In the genomic region with DNA sequence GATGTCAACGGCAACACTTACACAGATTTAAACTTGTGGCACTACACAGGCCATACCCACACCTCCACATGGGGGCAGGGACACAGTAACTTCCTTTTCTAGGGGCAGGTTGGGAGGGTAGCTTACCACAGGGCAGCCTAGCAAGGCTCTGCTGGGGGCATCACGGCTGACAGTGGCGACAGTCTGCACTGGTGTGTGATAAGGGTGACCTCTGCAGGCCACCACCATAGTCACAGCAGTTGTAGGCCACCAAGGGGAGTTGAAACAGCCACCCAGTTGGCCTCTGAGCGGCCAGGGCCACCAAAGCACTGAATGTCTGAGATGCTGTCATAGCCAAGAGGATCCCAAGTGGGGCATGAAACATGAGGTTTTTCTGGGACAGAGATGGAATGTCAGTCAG, we compare ENCODE assay signal across 9 mouse cellular contexts. TPM values are rescaled to one million over a fixed set of nuclear protein-coding genes. Genes with fewer than 3 reads are reported as not detected.
A peak's percentile ranks its signal among the peaks of the same experiment; 100 is the strongest.
DNase-seq lines count a peak whose midpoint lies in the region; ATAC-seq and TF ChIP-seq lines count a peak whose summit lies in the region.
"Had no signal": no experiment of that assay in that cellular context is flagged by ENCODE, and none has a peak within 500 bp of the region (broad histone marks: within the 10 kb centered on the region; RNA-seq: fewer than 3 reads in every experiment).

No protein-coding gene starts in this region.

- H3K79me3 ChIP-seq in C2C12 (ENCODE audit: low read depth): no peaks in the 10 kb centered on the region

- peak; percentile 62; the same call in 1 of the 2 replicates for ATAC-seq in frontal cortex, adult (ENCODE audit: low TSS enrichment)
- ATAC-seq in granulocyte monocyte progenitor cell, adult 5-6 weeks (replicated peaks; ENCODE audit: poor library complexity, severe bottlenecking): peak; percentile 91
- ATAC-seq in limb, embryonic 14.5 days (ENCODE audit: low FRiP score, low read depth): peak; percentile 41; the same call in 1 of the 2 replicates
- no peak for ATAC-seq in midbrain, postnatal 0 days (ENCODE audit: low FRiP score)

- TF ChIP-seq CTCF in C2C12 (IDR thresholded peaks at IDR 0.05; ENCODE audit: control insufficient read depth, insufficient read depth, insufficient read length): peak; percentile 92
- peak; percentile 65 for TF ChIP-seq CTCF in midbrain, postnatal 0 days (IDR thresholded peaks at IDR 0.05)

- no peaks in the 10 kb centered on the region for H3K36me3 ChIP-seq in C2C12 (ENCODE audit: control insufficient read depth, insufficient read depth)
- H3K36me3 ChIP-seq in limb, embryonic 14.5 days (ENCODE audit: control insufficient read depth, insufficient read depth, low read length): no peaks in the 10 kb centered on the region
- no peaks in the 10 kb centered on the region for H3K36me3 ChIP-seq in midbrain, postnatal 0 days (ENCODE audit: insufficient read depth, low read length)

- 13% methylated on average over 4 of the region's 4 CpGs for WGBS in limb, embryonic 14.5 days
- 24% methylated on average over 4 of the region's 4 CpGs for WGBS in midbrain, postnatal 0 days

- H3K79me2 ChIP-seq in C2C12 (ENCODE audit: control insufficient read depth, insufficient read depth): no peaks in the 10 kb centered on the region

- no peak overlapping the region for H3ac ChIP-seq in C2C12 (ENCODE audit: control insufficient read depth, insufficient read length, low read depth)

- peaks cover 11% of the 10 kb centered on the region for H3K27me3 ChIP-seq in C2C12 (ENCODE audit: control insufficient read depth, insufficient read depth, insufficient read length)
- no peaks in the 10 kb centered on the region for H3K27me3 ChIP-seq in limb, embryonic 14.5 days (ENCODE audit: control insufficient read depth, insufficient read depth, low read length)
- H3K27me3 ChIP-seq in midbrain, postnatal 0 days (ENCODE audit: insufficient read depth, low read length): no peaks in the 10 kb centered on the region

- no peak for DNase-seq in frontal cortex, postnatal 10 days (ENCODE audit: low spot score in 2 of 2)
- no peak for DNase-seq in limb, embryonic 14.5 days (ENCODE audit: low spot score)
- DNase-seq in midbrain, postnatal 0 days (ENCODE audit: low spot score): peak; percentile 47
- peak; percentile 75 to 81 for DNase-seq in thymus, postnatal 36 days

- H3K4me3 ChIP-seq in C2C12 (ENCODE audit: insufficient read depth, poor library complexity, severe bottlenecking): no peak overlapping the region
- H3K4me3 ChIP-seq in brown adipose tissue, adult 24 weeks (ENCODE audit: insufficient read depth, low read depth, low read length): no peak overlapping the region
- no peak overlapping the region for H3K4me3 ChIP-seq in limb, embryonic 14.5 days (replicated peaks; ENCODE audit: low read length)
- no peak overlapping the region for H3K4me3 ChIP-seq in midbrain, postnatal 0 days (ENCODE audit: low read depth, low read length)

- no peak for TF ChIP-seq POLR2A in limb, embryonic 14.5 days (IDR thresholded peaks at IDR 0.05; ENCODE audit: borderline replicate concordance, extremely low read depth, insufficient read depth, insufficient read length)

- no peaks in the 10 kb centered on the region for H3K9me3 ChIP-seq in limb, embryonic 14.5 days (ENCODE audit: control insufficient read depth, low read length)
- no peaks in the 10 kb centered on the region for H3K9me3 ChIP-seq in midbrain, postnatal 0 days (ENCODE audit: low read length)

- H3K27ac ChIP-seq in brown adipose tissue, adult 24 weeks (replicated peaks; ENCODE audit: low read depth, low read length): peak overlapping the region; percentile 33; the same call in 1 of the 2 replicates
- H3K27ac ChIP-seq in limb, embryonic 14.5 days (replicated peaks; ENCODE audit: low read depth, low read length): no peak overlapping the region
- no peak overlapping the region for H3K27ac ChIP-seq in midbrain, postnatal 0 days (ENCODE audit: low read depth, low read length)

- no peak overlapping the region for H3K4me2 ChIP-seq in limb, embryonic 14.5 days (replicated peaks; ENCODE audit: low read depth, low read length, severe bottlenecking)
- H3K4me2 ChIP-seq in midbrain, postnatal 0 days (ENCODE audit: low read depth, low read length, poor library complexity, severe bottlenecking): no peak overlapping the region

- 0 out of 2 replicates have a peak, but pooled peaks cover 3% of the 10 kb centered on the region for H3K4me1 ChIP-seq in brown adipose tissue, adult 24 weeks (ENCODE audit: control insufficient read depth, insufficient read depth, insufficient read length, low read length)
- no peaks in the 10 kb centered on the region for H3K4me1 ChIP-seq in limb, embryonic 14.5 days (ENCODE audit: control insufficient read depth, insufficient read depth, low read length)
- no peaks in the 10 kb centered on the region for H3K4me1 ChIP-seq in midbrain, postnatal 0 days (ENCODE audit: insufficient read depth, low read length)

- no peak overlapping the region for H3K9ac ChIP-seq in limb, embryonic 14.5 days (ENCODE audit: low read depth, low read length, severe bottlenecking)
- H3K9ac ChIP-seq in midbrain, postnatal 0 days (replicated peaks; ENCODE audit: low read length, poor library complexity, severe bottlenecking): no peak overlapping the region

TF ChIP-seq in C2C12, 6 proteins besides CTCF, POLR2A, EP300 and RAD21:
- no peak for TF ChIP-seq MAX (IDR thresholded peaks at IDR 0.05)
- TF ChIP-seq CEBPB (IDR thresholded peaks at IDR 0.05; ENCODE audit: low read depth): no peak
- no peak for TF ChIP-seq FOSL1 (IDR thresholded peaks at IDR 0.05; ENCODE audit: insufficient read depth, low read length, poor library complexity, severe bottlenecking)
- no peak for TF ChIP-seq MYOD1 (IDR thresholded peaks at IDR 0.05; ENCODE audit: control insufficient read depth, insufficient read length, low read depth)
- no peak for TF ChIP-seq MYOG (IDR thresholded peaks at IDR 0.05; ENCODE audit: control insufficient read depth, extremely low read depth, insufficient read length)
- TF ChIP-seq USF1 (IDR thresholded peaks at IDR 0.05; ENCODE audit: low read depth): no peak

RNA-seq across cellular contexts. Expression of a gene that starts 13.6 kb away (rescaled TPM):
- polyA plus RNA-seq in C2C12 (2012; fragmentation: generic; extraction: Trizol): 5.6 TPM
- 75.5 and 80.4 TPM in 2 replicates for polyA plus RNA-seq in brown adipose tissue, adult 24 weeks (2012; ENCODE audit: insufficient read depth, insufficient read length, missing spikeins)
- total RNA-seq in granulocyte monocyte progenitor cell, adult 5-6 weeks (2014; fragmentation: Nextera tagmentation): 22.7 and 32.6 TPM in 2 replicates
- 9.6 and 20.4 TPM in 2 replicates for total RNA-seq in granulocyte monocyte progenitor cell, adult 5-6 weeks (2017)
- polyA plus RNA-seq in limb, embryonic 14.5 days (2012; rRNA removed): 262 and 311 TPM in 2 replicates
- 104 and 108 TPM in 2 replicates for polyA plus RNA-seq in limb, embryonic 14.5 days (2014; fragmentation: Nextera tagmentation; extraction: Ambion mirVana)
- total RNA-seq in midbrain, postnatal 0 days (2014; rRNA removed): 69.9 and 83.0 TPM in 2 replicates
- 63.2 and 70.9 TPM in 2 replicates for polyA plus RNA-seq in midbrain, postnatal 0 days (2015; fragmentation: Nextera tagmentation; extraction: Ambion mirVana)

RNA-seq across cellular contexts. Expression of a gene that starts 20.2 kb away (rescaled TPM):
- polyA plus RNA-seq in C2C12 (2012; fragmentation: generic; extraction: Trizol): not detected
- polyA plus RNA-seq in brown adipose tissue, adult 24 weeks (2012; ENCODE audit: insufficient read depth, insufficient read length, missing spikeins): not detected in 2 replicates
- total RNA-seq in granulocyte monocyte progenitor cell, adult 5-6 weeks (2014; fragmentation: Nextera tagmentation): not detected in 2 replicates
- not detected in 2 replicates for total RNA-seq in granulocyte monocyte progenitor cell, adult 5-6 weeks (2017)
- not detected in 2 replicates for polyA plus RNA-seq in limb, embryonic 14.5 days (2012; rRNA removed)
- polyA plus RNA-seq in limb, embryonic 14.5 days (2014; fragmentation: Nextera tagmentation; extraction: Ambion mirVana): not detected in 2 replicates
- total RNA-seq in midbrain, postnatal 0 days (2014; rRNA removed): not detected in 2 replicates
- polyA plus RNA-seq in midbrain, postnatal 0 days (2015; fragmentation: Nextera tagmentation; extraction: Ambion mirVana): 0.25 TPM in 1 of 2 replicates, not detected in the other
- total RNA-seq: layer of hippocampus, postnatal 14 days had no signal

RNA-seq across cellular contexts. Expression of a gene that starts 38.0 kb away (rescaled TPM):
- 37.9 TPM for polyA plus RNA-seq in C2C12 (2012; fragmentation: generic; extraction: Trizol)
- polyA plus RNA-seq in brown adipose tissue, adult 24 weeks (2012; ENCODE audit: insufficient read depth, insufficient read length, missing spikeins): 2,029 and 2,407 TPM in 2 replicates
- 42.4 and 46.7 TPM in 2 replicates for total RNA-seq in granulocyte monocyte progenitor cell, adult 5-6 weeks (2014; fragmentation: Nextera tagmentation)
- total RNA-seq in granulocyte monocyte progenitor cell, adult 5-6 weeks (2017): 50.2 and 55.2 TPM in 2 replicates
- 27.8 and 35.1 TPM in 2 replicates for polyA plus RNA-seq in limb, embryonic 14.5 days (2012; rRNA removed)
- 24.1 and 28.9 TPM in 2 replicates for polyA plus RNA-seq in limb, embryonic 14.5 days (2014; fragmentation: Nextera tagmentation; extraction: Ambion mirVana)
- total RNA-seq in midbrain, postnatal 0 days (2014; rRNA removed): 6.4 and 8.4 TPM in 2 replicates
- 5.0 and 6.3 TPM in 2 replicates for polyA plus RNA-seq in midbrain, postnatal 0 days (2015; fragmentation: Nextera tagmentation; extraction: Ambion mirVana)

RNA-seq across cellular contexts. Expression of a gene that starts 49.8 kb away (rescaled TPM):
- 4.5 TPM for polyA plus RNA-seq in C2C12 (2012; fragmentation: generic; extraction: Trizol)
- polyA plus RNA-seq in brown adipose tissue, adult 24 weeks (2012; ENCODE audit: insufficient read depth, insufficient read length, missing spikeins): 5.6 and 8.9 TPM in 2 replicates
- 19.2 and 22.6 TPM in 2 replicates for total RNA-seq in granulocyte monocyte progenitor cell, adult 5-6 weeks (2014; fragmentation: Nextera tagmentation)
- 8.1 and 8.5 TPM in 2 replicates for total RNA-seq in granulocyte monocyte progenitor cell, adult 5-6 weeks (2017)
- 28.1 and 40.2 TPM in 2 replicates for polyA plus RNA-seq in limb, embryonic 14.5 days (2012; rRNA removed)
- 44.5 and 47.0 TPM in 2 replicates for polyA plus RNA-seq in limb, embryonic 14.5 days (2014; fragmentation: Nextera tagmentation; extraction: Ambion mirVana)
- total RNA-seq in midbrain, postnatal 0 days (2014; rRNA removed): 48.9 and 65.8 TPM in 2 replicates
- 6.8 and 7.6 TPM in 2 replicates for polyA plus RNA-seq in midbrain, postnatal 0 days (2015; fragmentation: Nextera tagmentation; extraction: Ambion mirVana)

Comparison
In these comparisons a context has a peak if more than half of its experiments do, and no peak if none do; other contexts are left out.
1. DNase-seq: peak in midbrain, postnatal 0 days (single experiment) and thymus, postnatal 36 days (2 of 2); none in frontal cortex, postnatal 10 days (0 of 2) and limb, embryonic 14.5 days (single experiment).
2. RNA of a gene that starts 38.0 kb away (polyA plus RNA-seq): 2,029 to 2,407 TPM in brown adipose tissue, adult 24 weeks; 37.9 TPM in C2C12 (single experiment), 24.1 to 35.1 TPM in limb, embryonic 14.5 days and 5.0 to 6.3 TPM in midbrain, postnatal 0 days; every median in the first group is over 10 times any median in the second.